Mouse (Mus musculus): Measurements from ENCODE around the gene Pkp4. TPM values are rescaled to one million over a fixed set of nuclear protein-coding genes. Genes with fewer than 3 reads are reported as not detected.

Pkp4 gene
- polyA plus RNA-seq, 1 experiment from 2014 or later, result 16.2 TPM

DNA sequence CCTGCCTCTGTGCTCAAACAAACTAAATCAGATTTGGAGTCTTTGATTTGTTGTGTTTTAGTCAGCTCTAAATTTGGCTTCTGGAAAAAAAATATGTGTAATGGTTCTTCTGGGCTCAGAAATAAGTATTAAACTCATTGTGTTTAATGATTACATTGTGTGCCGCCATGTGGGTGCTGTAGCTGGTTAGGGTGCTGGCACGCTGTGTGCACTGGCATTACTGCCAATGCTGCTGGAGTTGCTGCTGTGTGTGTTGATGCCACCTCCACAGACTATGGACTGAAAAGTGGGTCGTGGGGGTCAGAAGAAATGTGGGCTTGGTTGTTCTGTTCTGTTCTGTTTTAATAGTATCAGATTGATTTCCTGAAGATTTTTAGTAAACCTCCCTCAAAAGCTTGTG lies 92.8 kb downstream of the Pkp4 start:
- ATAC-seq (ENCODE audit: insufficient read depth, low FRiP score, low TSS enrichment), result no peak
- Histone ChIP-seq H3K9ac (ENCODE audit: low read length) (no peak overlapping the region), H3K36me3 (ENCODE audit: control insufficient read depth, insufficient read depth, low read length) (no peaks in the 10 kb centered on the region), H3K4me3 (ENCODE audit: low read depth, low read length) (no peak overlapping the region), H3K9me3 (ENCODE audit: control insufficient read depth, low read length) (no peaks in the 10 kb centered on the region), H3K4me2 (ENCODE audit: low read depth) (no peak overlapping the region), H3K4me1 (ENCODE audit: control insufficient read depth, insufficient read depth, low read length) (no peaks in the 10 kb centered on the region), H3K27me3 (ENCODE audit: control insufficient read depth, insufficient read depth, low read length) (no peaks in the 10 kb centered on the region), H3K27ac (ENCODE audit: low read depth, low read length) (no peak overlapping the region)
- DNase-seq (ENCODE audit: low spot score), result no peak
- WGBS, result 93% methylated on average over 3 of the region's 3 CpGs

DNA sequence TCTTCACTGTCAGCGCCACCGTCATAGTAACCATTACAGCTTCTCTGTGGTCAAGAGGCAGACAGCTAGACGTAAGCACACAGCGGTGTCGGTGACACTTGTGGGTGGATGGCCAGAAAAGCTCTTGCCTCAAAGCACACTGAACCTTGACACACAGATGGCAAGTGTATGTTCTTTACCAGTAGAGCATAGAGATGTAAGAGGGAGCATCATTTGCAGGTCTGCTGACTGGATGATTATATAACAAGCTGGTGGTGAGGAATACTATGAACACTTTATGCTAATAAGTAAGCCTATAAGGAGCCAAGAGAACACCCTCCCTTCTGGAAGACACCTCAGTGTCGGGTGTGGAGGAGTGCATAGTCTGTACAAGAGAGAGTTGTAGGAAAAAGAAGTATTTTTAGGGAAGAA lies 98.2 kb downstream of the Pkp4 start:
- DNase-seq (ENCODE audit: low spot score) (no peak), ATAC-seq (ENCODE audit: insufficient read depth, low FRiP score, low TSS enrichment) (no peak)

DNA sequence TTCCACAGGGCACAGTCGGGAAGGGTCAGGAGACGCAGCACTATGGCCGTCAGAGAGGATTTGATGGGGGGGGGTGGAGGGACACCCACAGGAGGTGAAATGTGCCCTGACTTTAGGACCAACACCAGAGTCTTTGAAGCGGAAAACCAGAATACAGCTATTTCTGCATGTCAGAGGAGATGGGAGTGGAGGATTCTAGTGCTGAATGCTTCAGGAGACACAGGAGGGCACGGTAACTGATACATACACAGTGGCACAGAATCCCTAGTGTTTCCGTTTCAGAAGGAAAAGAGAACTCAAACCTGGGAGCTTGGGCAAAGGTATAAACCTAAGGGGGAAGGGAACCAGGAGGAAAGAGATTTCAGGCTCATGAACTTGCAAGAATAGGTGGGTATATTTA lies 98.7 kb downstream of the Pkp4 start:
- 88% methylated on average over 6 of the region's 6 CpGs for WGBS
- ATAC-seq (ENCODE audit: insufficient read depth, low FRiP score, low TSS enrichment), result no peak

More for the DNA sequence above, 98.2 kb downstream of the Pkp4 start:
- Histone ChIP-seq H3K9ac (ENCODE audit: low read length) (no peak overlapping the region), H3K27me3 (ENCODE audit: control insufficient read depth, insufficient read depth, low read length) (no peaks in the 10 kb centered on the region), H3K27ac (ENCODE audit: low read depth, low read length) (no peak overlapping the region), H3K9me3 (ENCODE audit: control insufficient read depth, low read length) (no peaks in the 10 kb centered on the region), H3K4me2 (ENCODE audit: low read depth) (no peak overlapping the region), H3K36me3 (ENCODE audit: control insufficient read depth, insufficient read depth, low read length) (no peaks in the 10 kb centered on the region), H3K4me1 (ENCODE audit: control insufficient read depth, insufficient read depth, low read length) (no peaks in the 10 kb centered on the region), H3K4me3 (ENCODE audit: low read depth, low read length) (no peak overlapping the region)
- 84% methylated on average over 6 of the region's 6 CpGs for WGBS

DNA sequence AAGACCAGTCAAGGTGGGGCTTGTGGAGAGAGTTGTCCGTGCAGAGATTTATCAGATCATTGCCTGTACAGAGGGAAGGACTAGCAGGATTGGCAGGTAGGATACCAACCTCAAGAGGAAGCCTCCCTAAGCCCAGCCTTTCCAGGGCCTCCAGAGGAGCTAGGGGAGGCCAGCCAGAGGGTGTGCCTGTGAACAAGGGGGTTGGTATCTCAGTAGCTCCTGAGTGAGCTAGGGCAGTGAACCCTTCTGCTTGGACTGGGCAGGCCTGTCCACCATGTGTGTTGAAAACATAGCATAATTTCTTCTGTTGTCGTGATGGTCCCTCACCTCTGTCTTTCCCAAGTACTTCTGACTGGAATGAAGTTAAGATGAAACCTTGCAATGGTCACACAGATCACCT lies 100.6 kb downstream of the Pkp4 start:
- no peak overlapping the region for H3K4me3 ChIP-seq (ENCODE audit: low read depth, low read length)
- DNase-seq (ENCODE audit: low spot score), result no peak
- H3K9ac ChIP-seq (ENCODE audit: low read length), result no peak overlapping the region
- WGBS, result 95% methylated on average over 2 of the region's 2 CpGs
- no peaks in the 10 kb centered on the region for H3K9me3 ChIP-seq (ENCODE audit: control insufficient read depth, low read length)
- no peaks in the 10 kb centered on the region for H3K36me3 ChIP-seq (ENCODE audit: control insufficient read depth, insufficient read depth, low read length)
- no peak overlapping the region for H3K4me2 ChIP-seq (ENCODE audit: low read depth)
- no peak overlapping the region for H3K27ac ChIP-seq (ENCODE audit: low read depth, low read length)
- no peak for ATAC-seq (ENCODE audit: insufficient read depth, low FRiP score, low TSS enrichment)
- H3K27me3 ChIP-seq (ENCODE audit: control insufficient read depth, insufficient read depth, low read length), result no peaks in the 10 kb centered on the region
- no peaks in the 10 kb centered on the region for H3K4me1 ChIP-seq (ENCODE audit: control insufficient read depth, insufficient read depth, low read length)

More for the DNA sequence above, 98.7 kb downstream of the Pkp4 start:
- Histone ChIP-seq H3K27ac (ENCODE audit: low read depth, low read length) (no peak overlapping the region), H3K27me3 (ENCODE audit: control insufficient read depth, insufficient read depth, low read length) (no peaks in the 10 kb centered on the region), H3K9ac (ENCODE audit: low read length) (no peak overlapping the region), H3K4me1 (ENCODE audit: control insufficient read depth, insufficient read depth, low read length) (no peaks in the 10 kb centered on the region), H3K36me3 (ENCODE audit: control insufficient read depth, insufficient read depth, low read length) (no peaks in the 10 kb centered on the region), H3K9me3 (ENCODE audit: control insufficient read depth, low read length) (no peaks in the 10 kb centered on the region), H3K4me2 (ENCODE audit: low read depth) (no peak overlapping the region), H3K4me3 (ENCODE audit: low read depth, low read length) (no peak overlapping the region)
- no peak for DNase-seq (ENCODE audit: low spot score)

DNA sequence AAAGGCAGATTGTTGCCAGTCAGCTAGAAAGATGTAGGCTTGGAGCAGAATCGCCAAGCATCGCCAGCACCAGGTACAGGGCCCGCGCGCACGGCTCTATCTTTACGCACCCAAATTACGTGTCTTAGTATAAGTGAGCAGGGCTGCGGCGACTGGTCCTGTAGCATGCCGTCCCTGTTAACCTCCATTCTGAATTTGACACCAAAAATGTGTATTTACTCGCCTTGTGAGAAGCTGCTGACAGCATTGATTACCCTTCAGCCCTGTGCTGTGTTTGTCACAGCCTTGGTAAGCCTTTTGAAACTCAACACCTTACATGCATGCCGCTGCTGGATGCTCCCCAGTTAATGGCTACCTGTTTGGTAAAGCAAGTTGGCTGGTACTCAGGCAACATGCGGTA lies 105.8 kb downstream of the Pkp4 start:
- Histone ChIP-seq H3K9ac (ENCODE audit: low read length) (no peak overlapping the region), H3K4me3 (ENCODE audit: low read depth, low read length) (no peak overlapping the region), H3K9me3 (ENCODE audit: control insufficient read depth, low read length) (no peaks in the 10 kb centered on the region), H3K27me3 (ENCODE audit: control insufficient read depth, insufficient read depth, low read length) (no peaks in the 10 kb centered on the region), H3K4me1 (ENCODE audit: control insufficient read depth, insufficient read depth, low read length) (no peaks in the 10 kb centered on the region), H3K36me3 (ENCODE audit: control insufficient read depth, insufficient read depth, low read length) (no peaks in the 10 kb centered on the region), H3K27ac (ENCODE audit: low read depth, low read length) (no peak overlapping the region), H3K4me2 (ENCODE audit: low read depth) (no peak overlapping the region)
- 91% methylated on average over 14 of the region's 14 CpGs for WGBS
- DNase-seq (ENCODE audit: low spot score) (no peak), ATAC-seq (ENCODE audit: insufficient read depth, low FRiP score, low TSS enrichment) (no peak)

DNA sequence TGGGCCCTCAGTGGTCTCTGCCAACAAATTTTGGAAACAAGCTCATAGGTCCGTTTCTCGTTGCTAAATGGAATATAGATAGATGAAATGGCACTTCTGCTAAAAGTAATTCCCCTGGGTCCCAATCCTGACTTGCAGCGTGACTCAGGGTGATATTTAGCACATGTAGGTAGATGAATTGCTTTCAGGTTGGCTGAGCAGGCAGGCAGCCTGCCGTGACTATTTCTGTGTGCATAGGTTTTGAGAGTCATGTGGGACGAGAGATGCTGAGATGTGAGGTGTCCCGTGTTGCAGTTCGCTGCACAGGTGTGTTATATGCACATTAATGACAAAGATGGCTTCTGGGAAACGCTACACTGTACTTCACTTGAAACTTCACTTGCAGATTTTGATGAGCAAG lies 111.2 kb downstream of the Pkp4 start:
- Histone ChIP-seq H3K4me3 (ENCODE audit: low read depth, low read length) (no peak overlapping the region), H3K27me3 (ENCODE audit: control insufficient read depth, insufficient read depth, low read length) (no peaks in the 10 kb centered on the region), H3K4me1 (ENCODE audit: control insufficient read depth, insufficient read depth, low read length) (no peaks in the 10 kb centered on the region), H3K9me3 (ENCODE audit: control insufficient read depth, low read length) (no peaks in the 10 kb centered on the region), H3K36me3 (ENCODE audit: control insufficient read depth, insufficient read depth, low read length) (no peaks in the 10 kb centered on the region; the same call in 1 of the 2 replicates), H3K27ac (ENCODE audit: low read depth, low read length) (no peak overlapping the region), H3K9ac (ENCODE audit: low read length) (no peak overlapping the region), H3K4me2 (ENCODE audit: low read depth) (no peak overlapping the region)
- 90% methylated on average over 8 of the region's 8 CpGs for WGBS
- DNase-seq (ENCODE audit: low spot score) (no peak), ATAC-seq (ENCODE audit: insufficient read depth, low FRiP score, low TSS enrichment) (no peak)

DNA sequence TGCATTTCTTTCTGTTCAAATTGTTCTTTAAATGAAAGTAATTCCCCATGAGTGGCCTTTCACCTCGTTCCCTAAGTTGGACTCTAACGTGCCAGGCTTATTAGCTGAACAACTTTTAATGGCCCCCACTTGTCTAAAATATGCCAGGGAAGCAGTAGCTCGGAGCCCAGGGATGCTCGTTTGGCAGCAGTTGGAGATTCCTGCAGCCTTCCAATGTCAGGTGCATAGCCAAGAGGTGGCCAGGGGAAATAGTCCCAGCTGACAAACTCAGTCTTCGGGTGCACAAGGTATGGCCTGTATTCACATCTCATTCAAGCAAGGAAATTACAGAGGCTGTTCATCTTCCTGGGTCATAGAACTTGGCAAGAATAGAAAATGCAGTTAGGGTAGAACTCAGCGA lies 112.1 kb downstream of the Pkp4 start:
- 85% methylated on average over 6 of the region's 6 CpGs for WGBS
- Histone ChIP-seq H3K4me3 (ENCODE audit: low read depth, low read length) (no peak overlapping the region), H3K4me2 (ENCODE audit: low read depth) (no peak overlapping the region), H3K27me3 (ENCODE audit: control insufficient read depth, insufficient read depth, low read length) (no peaks in the 10 kb centered on the region), H3K9ac (ENCODE audit: low read length) (no peak overlapping the region), H3K27ac (ENCODE audit: low read depth, low read length) (no peak overlapping the region), H3K4me1 (ENCODE audit: control insufficient read depth, insufficient read depth, low read length) (no peaks in the 10 kb centered on the region), H3K9me3 (ENCODE audit: control insufficient read depth, low read length) (no peaks in the 10 kb centered on the region), H3K36me3 (ENCODE audit: control insufficient read depth, insufficient read depth, low read length) (no peaks in the 10 kb centered on the region; the same call in 1 of the 2 replicates)
- DNase-seq (ENCODE audit: low spot score) (no peak), ATAC-seq (ENCODE audit: insufficient read depth, low FRiP score, low TSS enrichment) (no peak)

DNA sequence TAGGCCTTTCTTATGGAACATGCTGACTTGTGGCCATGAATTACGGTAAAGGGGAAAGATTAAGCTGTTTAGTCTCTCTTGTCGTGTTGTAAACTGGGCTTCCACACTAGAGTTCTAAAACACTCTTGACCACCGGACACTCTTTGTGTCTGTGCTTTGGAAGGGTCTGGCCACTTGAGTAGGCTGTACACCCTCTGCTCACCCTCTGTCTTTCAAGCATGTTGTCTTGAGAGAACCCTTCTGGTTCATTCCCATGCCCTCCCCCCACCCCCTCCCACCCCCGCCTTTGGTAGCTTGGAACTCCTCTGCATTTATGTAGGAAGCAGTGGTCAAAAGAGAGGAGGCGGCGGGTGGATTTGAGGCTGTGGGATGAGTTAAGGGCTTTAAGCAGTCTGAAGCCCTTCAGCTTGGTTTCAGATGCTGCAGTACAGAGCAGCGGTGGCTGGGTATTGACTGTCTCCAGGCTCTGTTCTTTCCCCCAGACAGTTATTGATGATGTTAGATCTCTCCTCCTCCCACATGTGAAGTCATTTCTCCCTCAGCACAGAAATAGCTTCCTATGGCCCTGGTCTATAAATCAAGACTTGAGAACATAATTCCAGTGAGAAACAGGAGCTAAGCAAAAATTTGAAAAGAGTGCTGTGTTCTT lies 120.4 kb downstream of the Pkp4 start:
- no peaks in the 10 kb centered on the region for H3K27me3 ChIP-seq (ENCODE audit: control insufficient read depth, insufficient read depth, low read length)
- H3K9ac ChIP-seq (ENCODE audit: low read length), result no peak overlapping the region
- DNase-seq (ENCODE audit: low spot score), result no peak

DNA sequence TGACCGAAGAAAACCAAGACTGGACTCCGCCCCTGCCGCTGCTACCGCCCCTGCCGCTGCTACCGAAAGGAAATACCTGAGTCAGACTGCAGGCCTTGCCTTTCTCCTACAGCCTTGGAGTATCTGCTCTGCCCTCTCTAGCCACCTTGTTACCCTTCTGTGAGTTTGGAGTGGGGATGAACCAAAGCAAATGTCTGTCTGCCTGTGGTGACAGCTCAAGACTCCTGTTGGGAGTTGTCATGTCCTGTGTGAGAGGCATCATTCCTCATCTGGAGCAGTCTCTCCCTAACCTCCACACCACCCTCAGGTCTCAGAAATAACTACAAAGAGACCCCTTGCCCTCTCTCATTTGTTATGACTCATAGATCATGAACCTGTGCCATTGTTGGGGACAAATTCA lies 122.3 kb downstream of the Pkp4 start:
- Histone ChIP-seq H3K27me3 (ENCODE audit: control insufficient read depth, insufficient read depth, low read length) (no peaks in the 10 kb centered on the region), H3K36me3 (ENCODE audit: control insufficient read depth, insufficient read depth, low read length) (no peaks in the 10 kb centered on the region), H3K27ac (ENCODE audit: low read depth, low read length) (no peak overlapping the region), H3K9ac (ENCODE audit: low read length) (no peak overlapping the region), H3K4me3 (ENCODE audit: low read depth, low read length) (no peak overlapping the region), H3K4me2 (ENCODE audit: low read depth) (no peak overlapping the region), H3K4me1 (ENCODE audit: control insufficient read depth, insufficient read depth, low read length) (no peaks in the 10 kb centered on the region), H3K9me3 (ENCODE audit: control insufficient read depth, low read length) (no peaks in the 10 kb centered on the region)
- WGBS, result 96% methylated on average over 6 of the region's 6 CpGs
- DNase-seq (ENCODE audit: low spot score) (no peak), ATAC-seq (ENCODE audit: insufficient read depth, low FRiP score, low TSS enrichment) (no peak)

More for the DNA sequence above, 120.4 kb downstream of the Pkp4 start:
- Histone ChIP-seq H3K27ac (ENCODE audit: low read depth, low read length) (no peak overlapping the region), H3K4me1 (ENCODE audit: control insufficient read depth, insufficient read depth, low read length) (no peaks in the 10 kb centered on the region), H3K4me2 (ENCODE audit: low read depth) (no peak overlapping the region), H3K9me3 (ENCODE audit: control insufficient read depth, low read length) (no peaks in the 10 kb centered on the region), H3K4me3 (ENCODE audit: low read depth, low read length) (no peak overlapping the region), H3K36me3 (ENCODE audit: control insufficient read depth, insufficient read depth, low read length) (no peaks in the 10 kb centered on the region; the same call in 1 of the 2 replicates)
- 73% methylated on average over 7 of the region's 7 CpGs for WGBS
- no peak for ATAC-seq (ENCODE audit: insufficient read depth, low FRiP score, low TSS enrichment)

Data from neural tube, embryonic 11.5 days (tissue).